Mouse (Mus musculus) liver, embryonic 14.5 days (tissue): ENCODE data around the gene Traf3ip2.

ENCODE experiments used
- CTCF ChIP-seq: IDR thresholded peaks from 2 replicates; pipeline ENCODE4 v1.5.1; 2016; ENCODE audit warnings: antibody characterized with exemption, low read depth, control low read depth
- EP300 ChIP-seq: IDR thresholded peaks from 2 replicates; pipeline ENCODE4 v1.6.1; 2016; ENCODE audit warnings: antibody characterized with exemption, low read depth

- TF ChIP-seq EP300 (no peak), CTCF (no peak)
Observed at GRCm38 (mm10) chr10:39645789-39646628, 33.3 kb downstream of the Traf3ip2 start.
